Mouse (Mus musculus): ENCODE data around the gene Ppp1r8.

DNA sequence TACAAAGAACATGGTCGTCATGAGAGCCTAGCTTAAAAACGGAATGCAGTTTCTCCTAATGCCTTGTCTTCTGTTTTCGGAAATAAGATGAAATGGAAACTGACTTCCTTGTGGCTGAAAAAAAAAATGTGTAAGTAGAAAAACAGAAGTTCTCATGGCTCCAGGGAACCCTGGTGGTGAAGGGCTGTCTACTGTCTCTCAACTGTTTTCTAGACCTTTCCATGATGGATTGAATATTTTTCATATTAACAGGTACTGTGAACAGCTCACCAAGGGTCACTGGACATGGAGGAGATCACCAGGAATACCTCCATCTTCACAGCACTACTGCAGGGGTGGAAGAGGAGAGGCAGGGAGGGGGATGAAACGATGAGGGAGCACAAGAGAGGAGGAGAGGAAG lies 44.9 kb downstream of the Ppp1r8 start:
- TF ChIP-seq GATA1 (IDR thresholded peaks at IDR 0.05; ENCODE audit: low read length) (no peak), TAL1 (IDR thresholded peaks at IDR 0.05; ENCODE audit: low read length) (no peak)

Data from erythroblast, embryonic 14.5 days (primary cell).